Mouse (Mus musculus) liver, embryonic 13.5 days (tissue): ENCODE measurements around the gene Txn2. TPM values are rescaled to one million over a fixed set of nuclear protein-coding genes. Genes with fewer than 3 reads are reported as not detected.
"Not testable (repeated sequence)": the region's sequence is repeated elsewhere in the genome, so short reads cannot be mapped to it uniquely, and the experiment has no call there.

Source experiments
- ATAC-seq: fragments of 200-750 bp; cut with Nextera tagmentation; 2 replicates; pipeline ENCODE4 v1.8.0; 2017; ENCODE audit warnings: low read depth, mild to moderate bottlenecking, moderate number of reproducible peaks, moderate library complexity
- DNase-seq: peaks from one replicate; pipeline ENCODE4 v3.0.0; 2022
- H3K27ac ChIP-seq: fragments of 300-500 bp; sonication (generic); 2 replicates; pipeline ENCODE4 v1.5.1; 2015; ENCODE audit warnings: moderate library complexity, mild to moderate bottlenecking, inconsistent platforms
- H3K27me3 ChIP-seq: fragments of 300-500 bp; sonication (generic); 2 replicates; pipeline ENCODE4 v1.6.1; 2015; ENCODE audit warnings: mild to moderate bottlenecking, inconsistent platforms
- H3K36me3 ChIP-seq: fragments of 300-500 bp; sonication (generic); 2 replicates; pipeline ENCODE4 v1.6.1; 2015; ENCODE audit warnings: mild to moderate bottlenecking, inconsistent platforms
- H3K4me1 ChIP-seq: fragments of 300-500 bp; sonication (generic); replicated peaks from 2 replicates; pipeline ENCODE4 v1.6.1; 2015; ENCODE audit warnings: inconsistent platforms
- H3K4me2 ChIP-seq: fragments of 300-500 bp; sonication (generic); 2 replicates; pipeline ENCODE4 v1.6.1; 2015; ENCODE audit warnings: inconsistent platforms, mild to moderate bottlenecking, moderate library complexity
- H3K4me3 ChIP-seq: fragments of 300-500 bp; sonication (generic); replicated peaks from 2 replicates; pipeline ENCODE4 v1.5.1; 2015; ENCODE audit warnings: mild to moderate bottlenecking, inconsistent platforms
- H3K9ac ChIP-seq: fragments of 300-500 bp; sonication (generic); 2 replicates; pipeline ENCODE4 v1.6.1; 2015; ENCODE audit warnings: mild to moderate bottlenecking, inconsistent platforms
- H3K9me3 ChIP-seq: fragments of 300-500 bp; sonication (generic); replicated peaks from 2 replicates; pipeline ENCODE4 v1.6.1; 2016; ENCODE audit warnings: inconsistent platforms
- WGBS: fragments of 180-500 bp; shearing (Covaris S2); methylation state at CpG from one replicate; pipeline ENCODE4 v1.1.7; 2015; ENCODE audit not compliant: insufficient replicate concordance; 5-methylcytosine and 5-hydroxymethylcytosine counted together
- polyA plus RNA-seq: library from polyadenylated mRNA; unstranded; fragments of >200 nt; fragmentation: Nextera tagmentation; extraction: Ambion mirVana; gene quantifications from 2 replicates; pipeline ENCODE4 v1.2.1, GENCODE M21; 2015

Gene Txn2
- polyA plus RNA-seq, 1 experiment from 2014 or later: 238 TPM

- Histone ChIP-seq H3K27me3 (0 out of 2 replicates have a peak, but pooled peaks cover 3% of the 10 kb centered on the region), H3K4me3 (no peak overlapping the region), H3K9ac (no peak overlapping the region), H3K4me1 (peaks cover 31% of the 10 kb centered on the region), H3K4me2 (no peak overlapping the region), H3K27ac (no peak overlapping the region), H3K9me3 (no peaks in the 10 kb centered on the region), H3K36me3 (no peaks in the 10 kb centered on the region)
- DNase-seq (no peak), ATAC-seq (no peak)
- 57% methylated on average over 3 of the region's 3 CpGs for WGBS
These were observed 52.1 kb downstream of the Txn2 start for GRCm38 (mm10) chr15:77876716-77877115.

GRCm38 (mm10) chr15:77875953-77876352, 52.9 kb downstream of the Txn2 start:
- Histone ChIP-seq H3K4me3 (no peak overlapping the region), H3K9me3 (no peaks in the 10 kb centered on the region), H3K27ac (no peak overlapping the region), H3K36me3 (no peaks in the 10 kb centered on the region), H3K4me2 (no peak overlapping the region), H3K27me3 (0 out of 2 replicates have a peak, but pooled peaks cover 3% of the 10 kb centered on the region), H3K4me1 (peaks cover 23% of the 10 kb centered on the region), H3K9ac (no peak overlapping the region)
- ATAC-seq (no peak), DNase-seq (no peak)
- 82% methylated on average over 6 of the region's 6 CpGs for WGBS

- no peak overlapping the region for H3K4me3 ChIP-seq
- DNase-seq (no peak), ATAC-seq (no peak)
- H3K36me3 ChIP-seq: no peaks in the 10 kb centered on the region
- no peaks in the 10 kb centered on the region for H3K9me3 ChIP-seq
- H3K27me3 ChIP-seq: 0 out of 2 replicates have a peak, but pooled peaks cover 3% of the 10 kb centered on the region
- no peak overlapping the region for H3K27ac ChIP-seq
- 70% methylated on average over 9 of the region's 9 CpGs for WGBS
- H3K4me2 ChIP-seq: no peak overlapping the region
- H3K4me1 ChIP-seq: peaks cover 19% of the 10 kb centered on the region
- no peak overlapping the region for H3K9ac ChIP-seq
These were observed 54.0 kb downstream of the Txn2 start for GRCm38 (mm10) chr15:77874807-77875206.

- Histone ChIP-seq H3K27me3 (0 out of 2 replicates have a peak, but pooled peaks cover 3% of the 10 kb centered on the region), H3K4me3 (no peak overlapping the region), H3K4me2 (no peak overlapping the region), H3K27ac (no peak overlapping the region), H3K36me3 (no peaks in the 10 kb centered on the region), H3K9ac (no peak overlapping the region), H3K4me1 (peaks cover 19% of the 10 kb centered on the region), H3K9me3 (no peaks in the 10 kb centered on the region)
- ATAC-seq (no peak), DNase-seq (no peak)
- WGBS: 43% methylated on average over 4 of the region's 4 CpGs
These were observed 54.5 kb downstream of the Txn2 start for GRCm38 (mm10) chr15:77874310-77874709.

- ATAC-seq: no peak
These were observed 55.2 kb downstream of the Txn2 start for GRCm38 (mm10) chr15:77873564-77873963.

GRCm38 (mm10) chr15:77872996-77873395, 55.8 kb downstream of the Txn2 start:
- Histone ChIP-seq H3K9me3 (no peaks in the 10 kb centered on the region), H3K4me2 (no peak overlapping the region), H3K9ac (no peak overlapping the region), H3K27ac (no peak overlapping the region), H3K36me3 (no peaks in the 10 kb centered on the region), H3K4me3 (no peak overlapping the region), H3K27me3 (0 out of 2 replicates have a peak, but pooled peaks cover 3% of the 10 kb centered on the region), H3K4me1 (peaks cover 19% of the 10 kb centered on the region)
- no peak for DNase-seq
- ATAC-seq: no peak
- 63% methylated on average over 3 of the region's 3 CpGs for WGBS

More at GRCm38 (mm10) chr15:77873564-77873963, 55.2 kb downstream of the Txn2 start:
- Histone ChIP-seq H3K9me3 (no peaks in the 10 kb centered on the region), H3K4me3 (no peak overlapping the region), H3K4me2 (no peak overlapping the region), H3K36me3 (no peaks in the 10 kb centered on the region), H3K9ac (no peak overlapping the region), H3K4me1 (peaks cover 19% of the 10 kb centered on the region), H3K27ac (no peak overlapping the region), H3K27me3 (0 out of 2 replicates have a peak, but pooled peaks cover 3% of the 10 kb centered on the region)
- DNase-seq: no peak
- 59% methylated on average over 2 of the region's 2 CpGs for WGBS

- Histone ChIP-seq H3K36me3 (no peaks in the 10 kb centered on the region), H3K27ac (no peak overlapping the region), H3K4me1 (peaks cover 8% of the 10 kb centered on the region), H3K9me3 (no peaks in the 10 kb centered on the region), H3K9ac (no peak overlapping the region), H3K27me3 (0 out of 2 replicates have a peak, but pooled peaks cover 3% of the 10 kb centered on the region), H3K4me2 (no peak overlapping the region), H3K4me3 (no peak overlapping the region)
- 81% methylated on average over 5 of the region's 5 CpGs for WGBS
- ATAC-seq: no peak
- no peak for DNase-seq
These were observed 60.5 kb downstream of the Txn2 start for GRCm38 (mm10) chr15:77868340-77868739.

- H3K9ac ChIP-seq, H3K27me3 ChIP-seq, H3K4me1 ChIP-seq, H3K36me3 ChIP-seq, H3K4me2 ChIP-seq, H3K27ac ChIP-seq, DNase-seq, ATAC-seq, H3K4me3 ChIP-seq, H3K9me3 ChIP-seq: not testable (repeated sequence)
- 65% methylated on average over 8 of the region's 10 CpGs for WGBS
These were observed 61.4 kb downstream of the Txn2 start for GRCm38 (mm10) chr15:77867231-77867968.

- Histone ChIP-seq H3K9ac (no peak overlapping the region), H3K9me3 (no peaks in the 10 kb centered on the region), H3K36me3 (no peaks in the 10 kb centered on the region), H3K27ac (no peak overlapping the region), H3K4me2 (no peak overlapping the region), H3K4me3 (no peak overlapping the region), H3K27me3 (0 out of 2 replicates have a peak, but pooled peaks cover under 1% of the 10 kb centered on the region), H3K4me1 (peaks cover 8% of the 10 kb centered on the region)
- no peak for ATAC-seq
- DNase-seq: no peak
- 47% methylated on average over 11 of the region's 11 CpGs for WGBS
These were observed 62.1 kb downstream of the Txn2 start for GRCm38 (mm10) chr15:77866583-77867220.
